Mouse (Mus musculus): ENCODE data around the gene Utrn. TPM values are rescaled to one million over a fixed set of nuclear protein-coding genes. Genes with fewer than 3 reads are reported as not detected.

Gene Utrn
- polyA plus RNA-seq, 1 experiment from 2014 or later: 88.4 TPM

DNA sequence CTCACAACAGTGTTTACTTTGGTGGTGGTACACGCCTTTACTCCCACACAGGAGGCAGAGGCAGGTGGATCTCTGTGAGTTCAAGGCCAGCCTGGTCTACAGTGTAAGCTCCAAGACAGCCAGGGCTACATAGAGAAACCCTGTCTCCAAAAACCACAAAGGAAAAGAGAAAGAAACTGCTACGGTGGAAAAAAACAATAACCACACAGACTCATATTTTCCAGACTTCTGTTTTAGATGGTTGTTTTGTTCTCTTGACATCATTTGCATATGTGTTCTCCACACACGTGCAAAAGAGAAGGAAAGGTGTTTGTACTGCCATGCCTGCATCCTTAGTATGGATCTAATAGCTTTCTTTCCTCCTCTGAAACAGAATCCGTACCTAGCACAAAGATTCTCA is 55.3 kb downstream of the Utrn start:
- Histone ChIP-seq H3K4me1 (ENCODE audit: insufficient read depth, low read depth, low read length) (peaks cover 7% of the 10 kb centered on the region; the same call in 1 of the 2 replicates), H3K4me3 (ENCODE audit: low read depth, low read length) (no peak overlapping the region), H3K27ac (ENCODE audit: low read length) (peak overlapping the region; percentile 39; the same call in 1 of the 2 replicates), H3K4me2 (replicated peaks; ENCODE audit: low read depth, low read length) (peak overlapping the region; percentile 30; the same call in 1 of the 2 replicates), H3K27me3 (replicated peaks; ENCODE audit: insufficient read depth, low read length) (no peaks in the 10 kb centered on the region), H3K9me3 (ENCODE audit: low read length) (no peaks in the 10 kb centered on the region), H3K9ac (replicated peaks; ENCODE audit: low read depth) (no peak overlapping the region), H3K36me3 (ENCODE audit: insufficient read depth, low read length) (no peaks in the 10 kb centered on the region)
- TF ChIP-seq CTCF (IDR thresholded peaks at IDR 0.05) (no peak), EP300 (IDR thresholded peaks at IDR 0.05) (no peak)
- no peak for ATAC-seq
- no peak for DNase-seq (ENCODE audit: low spot score)
- WGBS: 75% methylated on average over 4 of the region's 4 CpGs

DNA sequence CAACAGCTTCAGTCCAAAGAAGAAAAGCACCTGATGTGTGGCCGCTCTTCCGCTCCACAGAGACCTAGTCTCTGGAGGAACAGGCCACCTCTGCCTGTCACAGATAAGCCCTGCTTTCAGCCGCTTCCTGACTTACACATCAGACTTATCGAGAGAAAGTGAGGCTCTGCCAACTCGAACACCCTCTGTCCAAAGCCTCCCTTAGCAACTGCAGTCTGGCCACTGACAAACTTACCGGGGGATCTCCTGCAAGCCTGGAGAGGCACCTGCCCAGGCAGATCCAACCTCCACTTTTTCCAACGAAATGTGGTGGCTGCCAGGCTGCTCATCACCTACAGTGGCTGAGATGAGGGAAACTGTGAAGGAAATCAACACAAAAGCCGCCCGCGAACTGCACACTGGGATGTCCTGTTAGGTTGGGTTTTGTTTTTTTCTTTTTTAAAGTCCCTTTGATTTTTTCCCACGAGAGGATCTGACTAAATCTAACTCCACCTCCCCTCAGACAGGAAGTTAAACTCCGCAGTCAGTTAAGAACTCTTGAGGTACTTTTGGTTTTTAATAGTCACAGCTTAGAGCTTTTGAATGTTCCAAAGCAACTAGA is 55.9 kb downstream of the Utrn start:
- Histone ChIP-seq H3K4me2 (replicated peaks; ENCODE audit: low read depth, low read length) (peak overlapping the region; percentile 30), H3K4me3 (ENCODE audit: low read depth, low read length) (no peak overlapping the region), H3K9ac (replicated peaks; ENCODE audit: low read depth) (no peak overlapping the region), H3K36me3 (ENCODE audit: insufficient read depth, low read length) (no peaks in the 10 kb centered on the region), H3K27ac (ENCODE audit: low read length) (peak overlapping the region; percentile 39), H3K4me1 (ENCODE audit: insufficient read depth, low read depth, low read length) (peaks cover 7% of the 10 kb centered on the region; the same call in 1 of the 2 replicates), H3K9me3 (ENCODE audit: low read length) (no peaks in the 10 kb centered on the region), H3K27me3 (replicated peaks; ENCODE audit: insufficient read depth, low read length) (no peaks in the 10 kb centered on the region)
- peak; percentile 46 for DNase-seq (ENCODE audit: low spot score)
- ATAC-seq: peak; percentile 37
- TF ChIP-seq EP300 (IDR thresholded peaks at IDR 0.05) (no peak), CTCF (IDR thresholded peaks at IDR 0.05) (no peak)
- WGBS: 38% methylated on average over 12 of the region's 12 CpGs

DNA sequence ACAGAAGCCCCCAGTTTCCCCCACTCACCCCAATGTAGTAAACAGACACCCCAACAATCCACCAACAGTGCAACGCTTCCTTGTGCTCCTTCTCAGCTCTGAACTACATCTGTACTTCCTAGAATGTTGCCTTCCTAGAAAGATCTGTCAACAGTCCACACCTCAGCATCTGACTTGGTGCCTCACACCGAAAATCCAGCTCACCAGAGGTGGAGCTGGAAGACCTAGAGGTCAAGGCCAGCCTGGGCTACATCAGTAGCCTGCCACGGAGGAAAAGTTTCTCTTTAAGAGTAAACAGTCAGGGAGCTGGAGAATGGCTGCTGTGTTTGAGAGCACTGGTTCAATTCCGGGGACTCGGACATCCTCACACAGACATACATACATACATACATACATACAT is 56.5 kb downstream of the Utrn start:
- no peaks in the 10 kb centered on the region for H3K36me3 ChIP-seq (ENCODE audit: insufficient read depth, low read length)
- H3K4me1 ChIP-seq (ENCODE audit: insufficient read depth, low read depth, low read length): peaks cover 7% of the 10 kb centered on the region; the same call in 1 of the 2 replicates
- H3K4me2 ChIP-seq (replicated peaks; ENCODE audit: low read depth, low read length): peak overlapping the region; percentile 30; the same call in 1 of the 2 replicates
- ATAC-seq (no peak), DNase-seq (ENCODE audit: low spot score) (no peak)
- no peaks in the 10 kb centered on the region for H3K27me3 ChIP-seq (replicated peaks; ENCODE audit: insufficient read depth, low read length)
- no peak overlapping the region for H3K27ac ChIP-seq (ENCODE audit: low read length)
- no peak overlapping the region for H3K4me3 ChIP-seq (ENCODE audit: low read depth, low read length)
- no peaks in the 10 kb centered on the region for H3K9me3 ChIP-seq (ENCODE audit: low read length)
- TF ChIP-seq CTCF (IDR thresholded peaks at IDR 0.05) (no peak), EP300 (IDR thresholded peaks at IDR 0.05) (no peak)
- no peak overlapping the region for H3K9ac ChIP-seq (replicated peaks; ENCODE audit: low read depth)
- 46% methylated on average over 5 of the region's 5 CpGs for WGBS

DNA sequence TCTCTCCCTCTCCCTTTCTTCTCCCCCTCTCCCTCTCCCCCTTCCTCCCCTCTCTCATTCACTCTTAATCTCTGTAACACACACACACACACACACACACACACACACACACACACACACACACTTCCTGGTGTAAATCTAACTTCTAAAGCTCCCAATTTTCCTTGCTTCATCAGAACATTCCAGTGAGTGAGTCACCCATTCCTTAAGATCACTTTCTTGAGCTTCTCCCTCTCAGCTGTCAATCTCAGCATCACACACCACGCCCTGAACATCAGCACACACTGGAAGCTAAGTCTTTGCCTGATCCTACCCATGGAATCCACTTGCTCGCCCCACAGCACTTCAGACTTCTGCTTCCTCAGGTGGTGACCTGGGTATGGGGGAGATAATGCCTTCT is 58.3 kb downstream of the Utrn start:
- no peaks in the 10 kb centered on the region for H3K9me3 ChIP-seq (ENCODE audit: low read length)
- DNase-seq (ENCODE audit: low spot score): peak; percentile 72
- TF ChIP-seq EP300 (IDR thresholded peaks at IDR 0.05) (no peak), CTCF (IDR thresholded peaks at IDR 0.05) (no peak)
- H3K27ac ChIP-seq (ENCODE audit: low read length): no peak overlapping the region; the same call in 1 of the 2 replicates
- H3K4me1 ChIP-seq (ENCODE audit: insufficient read depth, low read depth, low read length): peaks cover 3% of the 10 kb centered on the region; the same call in 1 of the 2 replicates
- 69% methylated on average over 2 of the region's 2 CpGs for WGBS
- H3K36me3 ChIP-seq (ENCODE audit: insufficient read depth, low read length): no peaks in the 10 kb centered on the region
- no peak overlapping the region for H3K9ac ChIP-seq (replicated peaks; ENCODE audit: low read depth)
- no peak overlapping the region for H3K4me2 ChIP-seq (replicated peaks; ENCODE audit: low read depth, low read length)
- no peak overlapping the region for H3K4me3 ChIP-seq (ENCODE audit: low read depth, low read length)
- ATAC-seq: peak; percentile 53
- H3K27me3 ChIP-seq (replicated peaks; ENCODE audit: insufficient read depth, low read length): no peaks in the 10 kb centered on the region

DNA sequence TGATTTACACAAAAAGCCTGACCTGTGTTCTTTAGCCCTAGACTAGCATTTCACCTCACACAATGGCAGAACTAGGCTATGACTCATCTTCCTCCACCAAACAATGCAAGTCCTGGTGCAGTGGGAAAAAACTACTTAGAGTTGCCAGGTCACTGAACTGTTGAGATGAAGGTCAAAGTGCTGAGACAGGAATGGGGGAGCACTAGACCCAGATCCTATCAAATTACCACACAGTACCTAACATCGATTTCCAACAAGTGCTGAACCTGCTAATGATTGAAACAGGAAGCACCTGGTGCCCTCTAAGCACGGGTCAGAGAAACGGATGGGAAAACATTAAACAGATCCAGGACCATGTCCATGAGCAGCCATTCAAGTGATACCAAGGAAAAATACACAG is 59.5 kb downstream of the Utrn start:
- Histone ChIP-seq H3K4me3 (ENCODE audit: low read depth, low read length) (no peak overlapping the region), H3K36me3 (ENCODE audit: insufficient read depth, low read length) (no peaks in the 10 kb centered on the region), H3K9me3 (ENCODE audit: low read length) (no peaks in the 10 kb centered on the region), H3K27me3 (replicated peaks; ENCODE audit: insufficient read depth, low read length) (no peaks in the 10 kb centered on the region), H3K4me2 (replicated peaks; ENCODE audit: low read depth, low read length) (no peak overlapping the region), H3K9ac (replicated peaks; ENCODE audit: low read depth) (no peak overlapping the region), H3K27ac (ENCODE audit: low read length) (no peak overlapping the region), H3K4me1 (ENCODE audit: insufficient read depth, low read depth, low read length) (peaks cover 3% of the 10 kb centered on the region; the same call in 1 of the 2 replicates)
- WGBS: 37% methylated on average over 3 of the region's 3 CpGs
- DNase-seq (ENCODE audit: low spot score) (peak; percentile 52), ATAC-seq (no peak)
- TF ChIP-seq EP300 (IDR thresholded peaks at IDR 0.05) (no peak), CTCF (IDR thresholded peaks at IDR 0.05) (no peak)

DNA sequence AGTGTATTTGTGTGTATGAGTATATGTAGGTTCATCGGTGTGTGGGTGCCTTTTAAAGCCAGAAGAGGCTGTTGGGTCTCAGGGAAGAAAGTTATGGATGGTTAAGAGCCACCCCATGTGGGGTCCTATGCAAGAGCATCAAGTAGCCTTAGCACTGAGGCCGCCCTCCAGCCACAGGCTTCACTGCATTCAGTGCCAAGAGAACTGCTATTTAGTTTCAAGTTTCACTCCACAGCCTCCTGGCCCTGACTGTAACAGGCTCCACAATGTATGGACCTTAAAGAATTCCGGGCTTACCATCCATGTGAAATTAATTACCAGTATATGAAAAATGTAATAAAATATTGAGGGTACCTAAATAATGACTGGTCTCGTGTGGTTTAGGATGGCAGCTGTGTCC is 60.7 kb downstream of the Utrn start:
- Histone ChIP-seq H3K9me3 (ENCODE audit: low read length) (no peaks in the 10 kb centered on the region), H3K4me2 (replicated peaks; ENCODE audit: low read depth, low read length) (no peak overlapping the region), H3K27ac (ENCODE audit: low read length) (no peak overlapping the region), H3K4me3 (ENCODE audit: low read depth, low read length) (no peak overlapping the region), H3K4me1 (ENCODE audit: insufficient read depth, low read depth, low read length) (peaks cover 3% of the 10 kb centered on the region; the same call in 1 of the 2 replicates), H3K36me3 (ENCODE audit: insufficient read depth, low read length) (no peaks in the 10 kb centered on the region), H3K27me3 (replicated peaks; ENCODE audit: insufficient read depth, low read length) (no peaks in the 10 kb centered on the region), H3K9ac (replicated peaks; ENCODE audit: low read depth) (no peak overlapping the region)
- WGBS: 84% methylated on average over 4 of the region's 4 CpGs
- TF ChIP-seq CTCF (IDR thresholded peaks at IDR 0.05) (no peak), EP300 (IDR thresholded peaks at IDR 0.05) (no peak)
- DNase-seq (ENCODE audit: low spot score) (no peak), ATAC-seq (no peak)

Data from lung, postnatal 0 days (tissue).